16 mouse cellular contexts compared by ENCODE assay signal in the genomic region with DNA sequence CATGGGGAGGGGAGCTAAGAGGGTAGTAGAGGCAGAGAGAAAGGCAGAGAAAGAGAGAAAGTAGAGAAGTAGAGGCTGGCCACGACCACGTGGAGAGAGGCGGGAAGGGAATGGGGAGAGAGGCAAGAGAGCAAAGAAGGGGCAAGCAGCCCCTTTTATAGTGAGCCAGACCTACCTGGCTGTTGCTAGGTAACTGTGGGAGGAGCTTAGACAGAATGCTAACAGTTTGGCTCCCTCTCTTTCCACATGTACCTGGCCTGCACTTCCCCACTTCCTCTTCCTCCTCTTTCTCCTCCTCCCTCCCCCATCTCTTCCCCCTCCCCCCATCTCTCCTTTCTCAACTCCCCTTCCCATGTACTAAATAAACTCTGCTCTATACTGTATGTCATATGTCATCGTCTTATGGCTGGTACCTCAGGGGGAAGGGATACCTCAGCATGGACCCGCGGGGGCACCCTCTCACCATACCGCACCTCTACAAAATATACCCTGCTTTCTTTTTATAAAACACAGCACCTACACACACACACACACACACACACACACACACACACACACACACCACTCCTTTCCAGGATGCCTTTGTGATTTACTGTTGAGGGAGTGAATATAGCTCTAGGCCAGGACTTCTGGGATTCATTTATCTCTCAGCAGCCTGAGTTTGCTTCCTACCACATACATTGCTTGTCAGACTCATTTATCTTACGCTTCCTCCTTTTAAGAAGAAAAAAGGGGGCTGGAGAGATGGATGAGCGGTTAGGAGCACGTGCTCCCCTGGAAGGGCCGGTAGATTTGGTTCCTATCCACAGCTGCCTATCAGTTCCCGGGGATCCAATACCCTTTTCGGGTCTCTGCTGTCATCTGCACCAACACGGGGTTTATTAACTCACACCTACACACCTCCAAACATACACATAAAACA. TPM values are rescaled to one million over a fixed set of nuclear protein-coding genes. Genes with fewer than 3 reads are reported as not detected.
A peak's percentile ranks its signal among the peaks of the same experiment; 100 is the strongest.
DNase-seq lines count a peak whose midpoint lies in the region; ATAC-seq and TF ChIP-seq lines count a peak whose summit lies in the region.
"Had no signal": no experiment of that assay in that cellular context is flagged by ENCODE, and none has a peak within 500 bp of the region (broad histone marks: within the 10 kb centered on the region; RNA-seq: fewer than 3 reads in every experiment).

No protein-coding gene starts in this region.

- ATAC-seq in kidney, embryonic 15.5 days (replicated peaks; ENCODE audit: low FRiP score) = peak; percentile 34; the same call in 1 of the 2 replicates
- ATAC-seq in midbrain, postnatal 0 days (ENCODE audit: low FRiP score) = 0 out of 2 replicates have a peak, but pooled peaks have one; percentile 41
- ATAC-seq in midbrain, embryonic 11.5 days (ENCODE audit: low FRiP score) = no peak
- ATAC-seq in hindbrain, embryonic 16.5 days = peak; percentile 60
- ATAC-seq in stomach, embryonic 14.5 days (ENCODE audit: insufficient number of reproducible peaks, insufficient read depth, low FRiP score, low read depth) = peak; percentile 29; the same call in 1 of the 2 replicates
- ATAC-seq: forebrain, embryonic 15.5 days; inflammation-experienced regulatory T-cells, adult 6 months had no signal

- H3K4me1 ChIP-seq in kidney, embryonic 15.5 days = peaks cover 28% of the 10 kb centered on the region
- H3K4me1 ChIP-seq in midbrain, postnatal 0 days (ENCODE audit: insufficient read depth, low read length) = peaks cover 10% of the 10 kb centered on the region
- H3K4me1 ChIP-seq in midbrain, embryonic 11.5 days (ENCODE audit: control insufficient read depth, insufficient read depth, low read length) = no peaks in the 10 kb centered on the region; the same call in 1 of the 2 replicates
- peaks cover 8% of the 10 kb centered on the region for H3K4me1 ChIP-seq in hindbrain, embryonic 16.5 days (ENCODE audit: control insufficient read depth, insufficient read depth, low read depth, low read length)
- H3K4me1 ChIP-seq in stomach, embryonic 14.5 days (ENCODE audit: control insufficient read depth, insufficient read depth, low read length) = 0 out of 2 replicates have a peak, but pooled peaks cover 3% of the 10 kb centered on the region
- H3K4me1 ChIP-seq: forebrain, embryonic 15.5 days had no signal

- H3K27ac ChIP-seq in kidney, embryonic 15.5 days = no peak overlapping the region
- H3K27ac ChIP-seq in midbrain, postnatal 0 days (ENCODE audit: low read depth, low read length) = no peak overlapping the region
- H3K27ac ChIP-seq in midbrain, embryonic 11.5 days (ENCODE audit: low read depth, low read length) = no peak overlapping the region
- no peak overlapping the region for H3K27ac ChIP-seq in hindbrain, embryonic 16.5 days (ENCODE audit: low read depth, low read length)
- H3K27ac ChIP-seq in stomach, embryonic 14.5 days (ENCODE audit: low read length) = no peak overlapping the region
- H3K27ac ChIP-seq: forebrain, embryonic 15.5 days; liver, embryonic 14.5 days; midbrain, embryonic 10.5 days had no signal

- H3K4me2 ChIP-seq in kidney, embryonic 15.5 days = no peak overlapping the region
- no peak overlapping the region for H3K4me2 ChIP-seq in midbrain, postnatal 0 days (ENCODE audit: low read depth, low read length, poor library complexity, severe bottlenecking)
- H3K4me2 ChIP-seq in midbrain, embryonic 11.5 days = no peak overlapping the region
- no peak overlapping the region for H3K4me2 ChIP-seq in hindbrain, embryonic 16.5 days (ENCODE audit: low read length)
- H3K4me2 ChIP-seq in stomach, embryonic 14.5 days (replicated peaks; ENCODE audit: low read depth, low read length) = no peak overlapping the region
- H3K4me2 ChIP-seq: forebrain, embryonic 15.5 days had no signal

- no peak overlapping the region for H3K9ac ChIP-seq in kidney, embryonic 15.5 days
- H3K9ac ChIP-seq in midbrain, postnatal 0 days (replicated peaks; ENCODE audit: low read length, poor library complexity, severe bottlenecking) = no peak overlapping the region
- H3K9ac ChIP-seq in midbrain, embryonic 11.5 days (ENCODE audit: low read length) = no peak overlapping the region
- no peak overlapping the region for H3K9ac ChIP-seq in hindbrain, embryonic 16.5 days (ENCODE audit: low read depth, low read length)
- H3K9ac ChIP-seq in stomach, embryonic 14.5 days (replicated peaks; ENCODE audit: low read depth, low read length) = no peak overlapping the region
- H3K9ac ChIP-seq: forebrain, embryonic 15.5 days; liver, embryonic 14.5 days had no signal

- H3K27me3 ChIP-seq in kidney, embryonic 15.5 days = no peaks in the 10 kb centered on the region
- H3K27me3 ChIP-seq in midbrain, postnatal 0 days (ENCODE audit: insufficient read depth, low read length) = no peaks in the 10 kb centered on the region
- H3K27me3 ChIP-seq in midbrain, embryonic 11.5 days (ENCODE audit: control insufficient read depth, insufficient read depth, low read length) = no peaks in the 10 kb centered on the region
- H3K27me3 ChIP-seq in hindbrain, embryonic 16.5 days (replicated peaks; ENCODE audit: control insufficient read depth, insufficient read depth, low read length) = no peaks in the 10 kb centered on the region
- H3K27me3 ChIP-seq in stomach, embryonic 14.5 days (ENCODE audit: control insufficient read depth, insufficient read depth, low read length) = no peaks in the 10 kb centered on the region
- H3K27me3 ChIP-seq: forebrain, embryonic 15.5 days had no signal

- 47% methylated on average over 14 of the region's 14 CpGs for WGBS in kidney, embryonic 15.5 days
- 66% methylated on average over 14 of the region's 14 CpGs for WGBS in midbrain, postnatal 0 days
- WGBS in midbrain, embryonic 11.5 days = 78% methylated on average over 14 of the region's 14 CpGs
- WGBS in hindbrain, embryonic 16.5 days = 59% methylated on average over 14 of the region's 14 CpGs
- 28% methylated on average over 14 of the region's 14 CpGs for WGBS in stomach, embryonic 14.5 days

- no peaks in the 10 kb centered on the region for H3K36me3 ChIP-seq in kidney, embryonic 15.5 days
- H3K36me3 ChIP-seq in midbrain, postnatal 0 days (ENCODE audit: insufficient read depth, low read length) = no peaks in the 10 kb centered on the region
- H3K36me3 ChIP-seq in midbrain, embryonic 11.5 days (ENCODE audit: control insufficient read depth, insufficient read depth, low read length) = no peaks in the 10 kb centered on the region
- no peaks in the 10 kb centered on the region for H3K36me3 ChIP-seq in hindbrain, embryonic 16.5 days (ENCODE audit: control insufficient read depth, insufficient read depth, low read length)
- H3K36me3 ChIP-seq in stomach, embryonic 14.5 days (ENCODE audit: control insufficient read depth, insufficient read depth, low read length) = no peaks in the 10 kb centered on the region
- H3K36me3 ChIP-seq: forebrain, embryonic 15.5 days; midbrain, embryonic 10.5 days had no signal

- no peak for TF ChIP-seq CTCF in midbrain, postnatal 0 days (IDR thresholded peaks at IDR 0.05)

- no peaks in the 10 kb centered on the region for H3K9me3 ChIP-seq in kidney, embryonic 15.5 days (replicated peaks)
- H3K9me3 ChIP-seq in midbrain, postnatal 0 days (ENCODE audit: low read length) = no peaks in the 10 kb centered on the region
- H3K9me3 ChIP-seq in midbrain, embryonic 11.5 days (ENCODE audit: control insufficient read depth, low read length) = no peaks in the 10 kb centered on the region
- H3K9me3 ChIP-seq in hindbrain, embryonic 16.5 days (ENCODE audit: control insufficient read depth, low read length) = no peaks in the 10 kb centered on the region
- no peaks in the 10 kb centered on the region for H3K9me3 ChIP-seq in stomach, embryonic 14.5 days (ENCODE audit: control insufficient read depth, low read depth, low read length)
- H3K9me3 ChIP-seq: forebrain, embryonic 15.5 days; midbrain, embryonic 10.5 days had no signal

- no peak overlapping the region for H3K4me3 ChIP-seq in kidney, embryonic 15.5 days (replicated peaks)
- no peak overlapping the region for H3K4me3 ChIP-seq in midbrain, postnatal 0 days (ENCODE audit: low read depth, low read length)
- H3K4me3 ChIP-seq in midbrain, embryonic 11.5 days (ENCODE audit: low read depth, low read length) = no peak overlapping the region
- H3K4me3 ChIP-seq in hindbrain, embryonic 16.5 days (ENCODE audit: low read length) = no peak overlapping the region
- no peak overlapping the region for H3K4me3 ChIP-seq in stomach, embryonic 14.5 days (ENCODE audit: low read depth, low read length)
- H3K4me3 ChIP-seq: forebrain, embryonic 15.5 days; midbrain, embryonic 10.5 days had no signal

- DNase-seq in kidney, adult 18-20 months = no peak
- DNase-seq in midbrain, postnatal 0 days (ENCODE audit: low spot score) = no peak
- no peak for DNase-seq in midbrain, embryonic 11.5 days (ENCODE audit: low spot score, missing footprints)
- no peak for DNase-seq in layer of hippocampus, postnatal 25 days (ENCODE audit: extremely low spot score in 1 of 2, low spot score in 1 of 2)
- DNase-seq in layer of hippocampus, adult 9-10 months (ENCODE audit: low spot score) = no peak
- DNase-seq: B cell, adult 2 months; cerebellum, adult 9-10 months; right cerebral cortex, postnatal 25 days; thymus, postnatal 36 days had no signal

RNA-seq across cellular contexts. Expression of gene Slc16a9, which starts 43.8 kb away (rescaled TPM):
- polyA plus RNA-seq in kidney, embryonic 15.5 days (2015; fragmentation: Nextera tagmentation; extraction: Ambion mirVana) = 3.8 and 4.8 TPM in 2 replicates
- 8.9 and 13.0 TPM in 2 replicates for total RNA-seq in midbrain, postnatal 0 days (2014; rRNA removed)
- polyA plus RNA-seq in midbrain, postnatal 0 days (2015; fragmentation: Nextera tagmentation; extraction: Ambion mirVana) = 3.7 and 4.2 TPM in 2 replicates
- polyA plus RNA-seq in midbrain, embryonic 11.5 days (2014; fragmentation: Nextera tagmentation; extraction: Ambion mirVana) = 0.29 and 0.48 TPM in 2 replicates
- polyA plus RNA-seq in hindbrain, embryonic 16.5 days (2015; fragmentation: Nextera tagmentation; extraction: Ambion mirVana) = 2.4 and 3.8 TPM in 2 replicates
- 1.5 and 1.9 TPM in 2 replicates for polyA plus RNA-seq in stomach, embryonic 14.5 days (2014; fragmentation: Nextera tagmentation; extraction: Ambion mirVana)
- 1 to 10 TPM; 2.2 to 2.8 TPM for total RNA-seq in layer of hippocampus, postnatal 25 days (2021)
- polyA plus RNA-seq: inflammation-experienced regulatory T-cells, adult 6 months had no signal
